Mouse (Mus musculus): ENCODE data around the gene Zfp629. TPM values are rescaled to one million over a fixed set of nuclear protein-coding genes. Genes with fewer than 3 reads are reported as not detected.

Gene Zfp629
- total and polyA plus RNA-seq, 3 experiments, result 10.8 to 12.6 TPM; not detected in 1

DNA sequence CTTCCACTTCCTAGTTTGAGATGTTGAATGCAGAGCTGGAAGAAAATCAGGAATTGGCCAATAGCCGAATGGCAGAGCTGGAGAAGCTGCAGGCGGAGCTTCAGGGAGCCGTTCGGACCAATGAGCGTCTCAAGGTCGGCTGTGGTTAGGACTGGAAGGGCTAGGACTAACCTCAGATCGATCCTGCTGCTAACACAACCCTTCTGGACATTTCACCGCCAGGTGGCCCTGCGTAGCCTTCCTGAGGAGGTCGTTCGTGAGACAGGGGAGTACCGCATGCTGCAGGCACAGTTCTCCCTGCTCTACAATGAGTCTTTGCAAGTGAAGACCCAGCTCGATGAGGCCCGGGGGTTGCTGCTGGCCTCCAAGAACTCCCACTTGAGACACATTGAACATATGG, 23.0 kb downstream of the Zfp629 start:
- TF ChIP-seq POLR2AphosphoS5 (IDR thresholded peaks at IDR 0.05; ENCODE audit: borderline replicate concordance, low read depth, low read length) (no peak), RCOR1 (IDR thresholded peaks at IDR 0.05; ENCODE audit: low read depth, low read length) (no peak), POLR2A (IDR thresholded peaks at IDR 0.05; ENCODE audit: control insufficient read depth in 1 of 2, insufficient read depth in 1 of 2, low read depth in 1 of 2, low read length in 2 of 2, poor library complexity in 1 of 2) (no peak), ELF1 (IDR thresholded peaks at IDR 0.05; ENCODE audit: low read depth, low read length) (no peak), KAT2A (conservative IDR thresholded peaks at IDR 0.05; ENCODE audit: low read depth, low read length) (no peak), MYB (IDR thresholded peaks at IDR 0.05; ENCODE audit: low read depth, low read length) (no peak), MYC (IDR thresholded peaks at IDR 0.05; ENCODE audit: low read depth, low read length) (no peak), CHD1 (IDR thresholded peaks at IDR 0.05; ENCODE audit: low read depth, low read length) (no peak), NRF1 (IDR thresholded peaks at IDR 0.05; ENCODE audit: insufficient read depth, low read depth, low read length, poor library complexity, severe bottlenecking) (no peak), POLR2AphosphoS2 (IDR thresholded peaks at IDR 0.05; ENCODE audit: low read length) (no peak), MXI1 (IDR thresholded peaks at IDR 0.05; ENCODE audit: low read depth, low read length) (no peak), EP300 (IDR thresholded peaks at IDR 0.05; ENCODE audit: low read depth in 1 of 2, low read length in 2 of 2) (no peak), NELFE (IDR thresholded peaks at IDR 0.05; ENCODE audit: low read depth, low read length) (no peak), MAFK (IDR thresholded peaks at IDR 0.05; ENCODE audit: borderline replicate concordance, low read depth, low read length) (no peak), USF2 (IDR thresholded peaks at IDR 0.05; ENCODE audit: borderline replicate concordance in 1 of 2, insufficient read depth in 1 of 2, low read depth in 1 of 2, low read length in 2 of 2) (no peak)
- Histone ChIP-seq H3K36me3 (ENCODE audit: control insufficient read depth in 1 of 2, insufficient read depth in 2 of 2, low read length in 2 of 2) (peaks cover 6 to 17% of the 10 kb centered on the region in 2 experiments), H3K27ac (ENCODE audit: control insufficient read depth, low read depth, low read length) (no peak overlapping the region), H3K9me3 (replicated peaks; ENCODE audit: insufficient read depth, low read length) (no peaks in the 10 kb centered on the region), H3K4me3 (ENCODE audit: control insufficient read depth in 1 of 2, insufficient read depth in 1 of 2, low read depth in 2 of 2, low read length in 2 of 2) (no peak overlapping the region), H3K27me3 (ENCODE audit: control insufficient read depth in 1 of 2, insufficient read depth in 2 of 2, low read length in 2 of 2) (no peaks in the 10 kb centered on the region), H3K4me1 (ENCODE audit: control insufficient read depth in 1 of 2, insufficient read depth in 2 of 2, low read length in 2 of 2) (peaks cover 0 to 7% of the 10 kb centered on the region in 2 experiments; a peak in 2 of 4 replicates), H3K79me2 (ENCODE audit: control insufficient read depth, insufficient read depth, low read length, poor library complexity) (peaks cover 12% of the 10 kb centered on the region), H3K9ac (ENCODE audit: control insufficient read depth, low read depth, low read length, poor library complexity, severe bottlenecking) (no peak overlapping the region)
- no peak for DNase-seq (ENCODE audit: low read depth, low spot score)

DNA sequence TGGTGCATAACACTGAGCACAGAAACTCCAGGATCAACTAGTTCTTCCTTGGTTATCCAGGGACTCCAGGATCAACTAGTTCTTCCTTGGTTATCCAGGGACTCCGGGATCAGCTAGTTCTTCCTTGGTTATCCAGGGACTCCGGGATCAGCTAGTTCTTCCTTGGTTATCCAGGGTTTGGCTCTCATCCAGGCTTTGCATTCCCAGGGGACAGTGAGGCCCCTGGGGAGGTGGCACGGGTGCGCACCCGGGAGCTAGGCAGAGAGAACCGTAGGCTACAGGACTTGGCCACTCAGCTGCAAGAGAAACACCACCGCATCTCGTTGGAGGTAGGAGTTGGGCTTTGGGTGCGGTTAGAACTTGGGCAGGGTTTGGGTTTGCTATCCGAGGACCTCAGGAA, 24.5 kb downstream of the Zfp629 start:
- no peaks in the 10 kb centered on the region for H3K9me3 ChIP-seq (replicated peaks; ENCODE audit: insufficient read depth, low read length)
- peaks cover 4 to 21% of the 10 kb centered on the region in 2 experiments; a peak in 3 of 4 replicates for H3K4me1 ChIP-seq (ENCODE audit: control insufficient read depth in 1 of 2, insufficient read depth in 2 of 2, low read length in 2 of 2)
- no peak for DNase-seq (ENCODE audit: low read depth, low spot score)
- peaks cover 15 to 18% of the 10 kb centered on the region in 2 experiments for H3K36me3 ChIP-seq (ENCODE audit: control insufficient read depth in 1 of 2, insufficient read depth in 2 of 2, low read length in 2 of 2)
- peaks cover 12% of the 10 kb centered on the region for H3K79me2 ChIP-seq (ENCODE audit: control insufficient read depth, insufficient read depth, low read length, poor library complexity)
- no peak for TF ChIP-seq MYC (IDR thresholded peaks at IDR 0.05; ENCODE audit: low read depth, low read length)
- TF ChIP-seq MYB (IDR thresholded peaks at IDR 0.05; ENCODE audit: low read depth, low read length), result no peak
- no peak for TF ChIP-seq MXI1 (IDR thresholded peaks at IDR 0.05; ENCODE audit: low read depth, low read length)
- TF ChIP-seq ZNF384 (IDR thresholded peaks at IDR 0.05; ENCODE audit: low read depth, low read length), result no peak
- no peak for TF ChIP-seq TCF12 (IDR thresholded peaks at IDR 0.05; ENCODE audit: low read depth, low read length)
- no peak for TF ChIP-seq KAT2A (conservative IDR thresholded peaks at IDR 0.05; ENCODE audit: low read depth, low read length)
- no peak for TF ChIP-seq UBTF (IDR thresholded peaks at IDR 0.05; ENCODE audit: borderline replicate concordance, insufficient read depth, low read depth, low read length)
- no peak for TF ChIP-seq ZKSCAN1 (IDR thresholded peaks at IDR 0.05; ENCODE audit: low read depth, low read length)
- TF ChIP-seq RAD21 (IDR thresholded peaks at IDR 0.05; ENCODE audit: low read depth, low read length), result no peak
- no peak for TF ChIP-seq POLR2AphosphoS2 (IDR thresholded peaks at IDR 0.05; ENCODE audit: low read length)
- no peak for TF ChIP-seq JUND (IDR thresholded peaks at IDR 0.05; ENCODE audit: low read depth, low read length)
- TF ChIP-seq EP300 (IDR thresholded peaks at IDR 0.05; ENCODE audit: low read depth in 1 of 2, low read length in 2 of 2), result no peak
- H3K27me3 ChIP-seq (ENCODE audit: control insufficient read depth in 1 of 2, insufficient read depth in 2 of 2, low read length in 2 of 2), result no peaks in the 10 kb centered on the region
- H3K27ac ChIP-seq (ENCODE audit: control insufficient read depth, low read depth, low read length), result no peak overlapping the region
- no peak overlapping the region for H3K9ac ChIP-seq (ENCODE audit: control insufficient read depth, low read depth, low read length, poor library complexity, severe bottlenecking)
- H3K4me3 ChIP-seq (ENCODE audit: control insufficient read depth in 1 of 2, insufficient read depth in 1 of 2, low read depth in 2 of 2, low read length in 2 of 2), result no peak overlapping the region
